Mouse (Mus musculus): ENCODE data around the gene Slc15a2. TPM values are rescaled to one million over a fixed set of nuclear protein-coding genes. Genes with fewer than 3 reads are reported as not detected.

The Slc15a2 gene
- polyA plus RNA-seq, 1 experiment from 2014 or later = 14.6 TPM

DNA sequence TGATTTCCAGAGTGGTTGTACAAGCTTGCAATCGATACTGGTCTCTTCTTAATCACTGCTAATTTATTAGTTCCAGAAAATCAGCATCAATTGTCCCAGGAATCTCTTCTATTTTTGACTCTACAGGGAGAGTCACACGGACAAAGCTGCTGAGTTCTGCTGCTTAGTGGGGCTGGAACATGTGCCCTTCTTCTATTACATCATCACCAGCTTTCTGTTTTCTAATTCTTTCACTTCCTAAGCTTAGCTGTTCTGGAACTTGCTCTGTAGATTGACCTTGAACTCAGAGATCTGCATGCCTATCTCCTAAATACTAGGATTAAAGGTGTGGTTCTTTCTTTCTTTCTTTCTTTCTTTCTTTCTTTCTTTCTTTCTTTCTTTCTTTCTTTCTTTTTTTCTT lies 13.6 kb upstream of the Slc15a2 start:
- Histone ChIP-seq H3K4me1 (no peaks in the 10 kb centered on the region), H3K27ac (no peak overlapping the region), H3K9me3 (replicated peaks) (no peaks in the 10 kb centered on the region), H3K4me3 (no peak overlapping the region), H3K36me3 (ENCODE audit: poor library complexity, severe bottlenecking) (no peaks in the 10 kb centered on the region), H3K27me3 (no peaks in the 10 kb centered on the region), H3K9ac (no peak overlapping the region), H3K4me2 (no peak overlapping the region)
- 85% methylated on average over 2 of the region's 2 CpGs for WGBS
- no peak for ATAC-seq

DNA sequence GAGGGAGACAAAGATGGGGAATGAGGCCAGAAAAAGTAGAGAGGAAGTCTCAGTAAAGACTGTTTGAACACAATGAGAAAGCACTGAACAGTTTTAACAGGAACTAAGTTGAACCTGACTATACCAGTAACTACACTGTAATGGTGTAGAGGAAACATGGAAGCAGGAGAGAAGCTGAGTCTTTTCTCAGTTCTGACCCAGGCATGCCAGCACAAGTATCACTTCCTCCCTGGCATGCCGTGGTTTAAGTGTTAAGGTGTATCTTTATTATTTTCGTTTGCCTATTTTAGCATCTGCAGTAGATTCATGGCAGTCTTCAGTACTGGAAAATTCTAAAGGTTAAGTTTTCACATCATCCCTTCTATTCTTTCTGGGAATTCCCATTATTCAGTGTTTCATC lies 10.2 kb upstream of the Slc15a2 start:
- Histone ChIP-seq H3K27me3 (no peaks in the 10 kb centered on the region), H3K9me3 (replicated peaks) (no peaks in the 10 kb centered on the region), H3K4me3 (no peak overlapping the region), H3K27ac (no peak overlapping the region), H3K4me2 (no peak overlapping the region), H3K9ac (no peak overlapping the region), H3K36me3 (ENCODE audit: poor library complexity, severe bottlenecking) (no peaks in the 10 kb centered on the region), H3K4me1 (no peaks in the 10 kb centered on the region)
- WGBS = 92% methylated on average over 2 of the region's 2 CpGs
- no peak for ATAC-seq

DNA sequence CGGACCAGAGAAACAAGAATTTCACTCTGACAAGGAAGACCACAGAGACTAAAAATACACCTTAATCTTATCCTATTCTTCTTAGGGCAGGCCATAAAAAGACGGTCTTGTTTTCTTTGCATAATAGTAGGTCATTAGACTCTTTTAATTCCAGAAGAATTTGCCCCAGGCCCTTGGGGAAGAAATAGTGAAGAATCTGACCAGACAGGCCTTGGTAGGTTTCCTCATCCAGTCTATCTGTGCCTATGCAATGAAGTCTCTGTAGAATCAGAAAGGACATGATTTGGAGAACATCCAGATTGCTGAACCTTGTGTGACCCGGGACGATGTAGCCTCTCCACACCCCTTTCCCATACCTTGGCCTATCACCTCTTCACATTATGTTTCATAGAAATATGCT lies 5.4 kb upstream of the Slc15a2 start:
- Histone ChIP-seq H3K4me2 (no peak overlapping the region), H3K4me1 (no peaks in the 10 kb centered on the region), H3K9me3 (replicated peaks) (no peaks in the 10 kb centered on the region), H3K27me3 (no peaks in the 10 kb centered on the region), H3K36me3 (ENCODE audit: poor library complexity, severe bottlenecking) (no peaks in the 10 kb centered on the region), H3K9ac (no peak overlapping the region), H3K27ac (no peak overlapping the region), H3K4me3 (no peak overlapping the region)
- no peak for ATAC-seq
- WGBS = 92% methylated on average over 4 of the region's 4 CpGs

DNA sequence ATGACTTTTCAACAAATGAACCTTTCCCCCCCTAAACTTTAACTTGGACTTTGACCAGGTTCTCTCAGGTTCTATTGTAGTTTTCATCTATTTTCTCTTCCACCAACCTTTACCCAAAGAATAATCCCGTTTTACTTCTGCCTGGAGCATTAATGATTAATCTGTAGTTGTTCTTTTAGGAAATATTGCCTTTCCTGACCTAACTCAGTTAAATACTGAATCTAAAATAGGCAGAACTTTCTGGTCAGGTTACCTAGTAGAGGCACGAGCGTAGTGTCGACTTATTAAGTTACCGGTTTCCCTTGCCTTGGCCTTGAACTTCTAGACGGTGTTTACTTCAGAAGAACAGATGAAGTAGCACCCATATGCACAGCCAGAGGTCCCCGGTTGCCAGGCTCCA lies 1.7 kb upstream of the Slc15a2 start:
- H3K9ac ChIP-seq = no peak overlapping the region
- no peak overlapping the region for H3K4me3 ChIP-seq
- no peaks in the 10 kb centered on the region for H3K9me3 ChIP-seq (replicated peaks)
- H3K4me1 ChIP-seq = peaks cover 4% of the 10 kb centered on the region; the same call in 1 of the 2 replicates
- no peak for ATAC-seq
- H3K36me3 ChIP-seq (ENCODE audit: poor library complexity, severe bottlenecking) = no peaks in the 10 kb centered on the region
- 93% methylated on average over 7 of the region's 7 CpGs for WGBS
- H3K4me2 ChIP-seq = no peak overlapping the region
- H3K27ac ChIP-seq = no peak overlapping the region
- H3K27me3 ChIP-seq = no peaks in the 10 kb centered on the region

DNA sequence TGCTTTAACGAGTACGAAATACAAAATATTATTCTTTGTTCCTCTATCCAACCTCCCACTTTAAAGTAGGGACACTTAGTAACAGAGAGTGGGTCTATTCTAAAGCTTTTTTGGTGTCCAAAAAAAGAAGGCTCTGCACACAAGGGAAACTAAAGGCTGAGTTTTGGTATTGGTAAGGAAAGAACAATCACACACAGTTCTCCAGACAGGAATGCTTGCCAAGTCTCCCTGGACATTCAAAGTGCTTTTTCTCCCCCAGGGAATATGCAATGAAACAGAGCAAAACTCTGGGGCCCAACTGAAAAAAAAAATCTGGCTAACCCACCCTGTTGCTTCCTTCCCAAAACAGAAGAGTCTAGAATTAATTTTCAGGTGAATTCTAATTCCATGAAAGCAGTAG lies 616 bp downstream of the Slc15a2 start:
- 53% methylated on average over 2 of the region's 2 CpGs for WGBS
- Histone ChIP-seq H3K27me3 (no peaks in the 10 kb centered on the region), H3K27ac (peak overlapping the region; percentile 73), H3K9me3 (replicated peaks) (no peaks in the 10 kb centered on the region), H3K4me2 (peak overlapping the region; percentile 46), H3K4me3 (peak overlapping the region; percentile 28), H3K36me3 (ENCODE audit: poor library complexity, severe bottlenecking) (no peaks in the 10 kb centered on the region), H3K4me1 (peaks cover 4% of the 10 kb centered on the region; the same call in 1 of the 2 replicates), H3K9ac (no peak overlapping the region)
- ATAC-seq = peak; percentile 33

DNA sequence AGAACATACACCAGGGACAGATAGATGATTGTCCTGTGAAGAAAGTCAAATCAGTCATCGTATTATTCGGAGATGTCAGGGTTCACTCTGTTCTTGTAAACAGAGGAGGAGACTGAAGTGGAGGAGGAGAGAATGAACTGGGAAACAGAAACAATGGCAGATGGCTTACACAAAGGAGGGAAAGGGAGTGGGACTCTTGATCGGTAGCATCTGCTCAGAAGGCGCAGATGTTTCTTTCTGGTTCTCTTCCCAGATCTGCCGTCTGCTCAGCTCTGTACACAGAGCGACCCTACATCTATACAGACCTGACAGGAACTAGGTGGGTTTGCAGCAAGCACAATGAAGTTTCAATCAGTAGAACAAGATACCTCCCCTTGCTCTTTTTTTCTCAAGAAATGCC lies 9.1 kb downstream of the Slc15a2 start:
- Histone ChIP-seq H3K27ac (no peak overlapping the region; the same call in 1 of the 2 replicates), H3K9ac (no peak overlapping the region), H3K27me3 (no peaks in the 10 kb centered on the region), H3K4me1 (peaks cover 4% of the 10 kb centered on the region; the same call in 1 of the 2 replicates), H3K4me3 (no peak overlapping the region), H3K9me3 (replicated peaks) (no peaks in the 10 kb centered on the region), H3K36me3 (ENCODE audit: poor library complexity, severe bottlenecking) (no peaks in the 10 kb centered on the region), H3K4me2 (no peak overlapping the region)
- 77% methylated on average over 6 of the region's 6 CpGs for WGBS
- peak; percentile 91 for ATAC-seq

DNA sequence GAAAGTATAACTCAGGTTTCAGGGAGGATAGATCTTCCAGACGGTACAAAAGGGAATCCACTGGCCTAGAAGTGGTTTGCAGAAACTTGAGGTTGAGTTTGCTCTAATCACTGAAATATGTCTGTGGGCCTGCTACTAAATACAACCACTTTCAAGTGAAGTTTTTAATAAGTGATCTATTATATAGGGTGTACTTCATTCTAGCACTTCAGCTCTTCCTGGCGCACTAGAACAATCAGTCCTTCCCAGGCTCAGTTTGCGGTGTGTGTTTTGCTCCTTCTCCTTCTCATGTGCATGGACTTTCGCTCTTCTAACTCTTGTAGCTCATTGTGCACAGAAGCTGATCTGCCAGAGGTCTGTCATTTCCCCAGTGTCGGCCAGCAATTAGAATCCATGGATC lies 11.8 kb downstream of the Slc15a2 start:
- H3K36me3 ChIP-seq (ENCODE audit: poor library complexity, severe bottlenecking) = no peaks in the 10 kb centered on the region
- no peak overlapping the region for H3K9ac ChIP-seq
- no peaks in the 10 kb centered on the region for H3K27me3 ChIP-seq
- H3K27ac ChIP-seq = no peak overlapping the region
- H3K9me3 ChIP-seq (replicated peaks) = no peaks in the 10 kb centered on the region
- H3K4me3 ChIP-seq = no peak overlapping the region
- H3K4me2 ChIP-seq = no peak overlapping the region
- ATAC-seq = no peak
- H3K4me1 ChIP-seq = peaks cover 5% of the 10 kb centered on the region; the same call in 1 of the 2 replicates
- WGBS = 92% methylated on average over 5 of the region's 5 CpGs

DNA sequence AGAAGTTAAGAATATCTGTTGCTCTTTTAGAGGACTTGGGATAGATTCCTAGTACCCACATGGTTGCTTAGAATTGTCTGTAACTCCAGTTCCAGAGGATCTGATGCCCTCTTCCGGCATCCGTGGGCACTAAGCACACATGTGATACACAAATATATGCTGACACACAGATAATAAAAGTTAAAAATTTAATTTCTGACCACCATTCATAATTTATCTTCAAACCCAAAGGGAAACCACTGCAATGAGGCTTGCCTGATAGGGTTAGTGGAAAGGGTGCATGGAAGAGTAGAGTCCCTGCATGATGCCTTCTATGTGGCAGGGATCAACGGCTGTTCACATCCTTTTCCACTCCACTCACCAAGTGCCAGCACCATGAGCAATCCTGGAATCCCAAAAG lies 13.1 kb downstream of the Slc15a2 start:
- H3K9ac ChIP-seq = no peak overlapping the region
- 96% methylated on average over 3 of the region's 3 CpGs for WGBS
- no peak overlapping the region for H3K27ac ChIP-seq
- H3K4me3 ChIP-seq = no peak overlapping the region
- ATAC-seq = no peak
- H3K4me2 ChIP-seq = no peak overlapping the region
- H3K36me3 ChIP-seq (ENCODE audit: poor library complexity, severe bottlenecking) = no peaks in the 10 kb centered on the region
- H3K27me3 ChIP-seq = no peaks in the 10 kb centered on the region
- peaks cover 5% of the 10 kb centered on the region; the same call in 1 of the 2 replicates for H3K4me1 ChIP-seq
- no peaks in the 10 kb centered on the region for H3K9me3 ChIP-seq (replicated peaks)

DNA sequence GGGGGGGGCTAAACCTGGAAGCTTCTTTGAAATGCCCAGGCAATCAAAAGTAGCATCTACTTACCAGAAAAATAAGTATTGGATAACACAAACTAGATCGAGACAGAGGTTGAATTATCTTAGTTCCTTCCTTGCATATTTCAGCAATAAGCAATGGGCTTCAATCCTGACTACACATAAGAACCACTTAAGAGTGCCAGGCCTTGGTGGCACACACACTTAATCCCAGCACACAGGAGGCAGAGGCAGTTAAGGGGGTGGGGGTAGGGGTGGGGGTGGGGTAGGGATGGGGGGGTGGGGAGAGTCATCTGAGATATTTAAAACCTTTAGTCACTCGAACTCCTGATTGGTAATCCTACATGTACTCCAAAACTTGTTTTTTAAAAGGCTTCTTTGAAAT lies 13.5 kb downstream of the Slc15a2 start:
- peak; percentile 67 for ATAC-seq
- H3K4me1 ChIP-seq = peaks cover 5% of the 10 kb centered on the region; the same call in 1 of the 2 replicates
- H3K4me2 ChIP-seq = no peak overlapping the region
- H3K27ac ChIP-seq = peak overlapping the region; percentile 40; the same call in 1 of the 2 replicates
- no peaks in the 10 kb centered on the region for H3K36me3 ChIP-seq (ENCODE audit: poor library complexity, severe bottlenecking)
- H3K4me3 ChIP-seq = no peak overlapping the region
- H3K9me3 ChIP-seq (replicated peaks) = no peaks in the 10 kb centered on the region
- WGBS = 56% methylated on average over 2 of the region's 2 CpGs
- H3K9ac ChIP-seq = no peak overlapping the region
- H3K27me3 ChIP-seq = no peaks in the 10 kb centered on the region

DNA sequence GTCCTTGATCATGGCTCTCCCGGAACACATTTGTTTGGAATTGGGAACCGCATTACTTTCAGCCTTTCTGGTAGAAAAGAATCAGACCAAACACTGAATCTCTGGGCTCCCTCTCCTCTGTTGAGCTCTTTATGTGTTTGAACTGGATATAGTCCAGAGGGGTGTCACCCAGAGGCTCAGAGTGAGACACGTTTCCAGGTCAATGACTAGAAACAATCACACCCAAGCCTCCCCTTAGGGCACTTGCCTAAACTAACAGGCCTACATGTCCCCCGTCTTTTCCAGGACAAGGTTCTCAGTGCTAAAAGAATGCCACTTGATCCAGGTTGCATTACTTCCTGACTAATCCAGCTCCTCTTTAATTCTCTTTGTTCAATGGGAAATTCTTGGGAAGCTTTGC lies 13.9 kb downstream of the Slc15a2 start:
- H3K4me3 ChIP-seq = no peak overlapping the region
- H3K4me1 ChIP-seq = peaks cover 5% of the 10 kb centered on the region; the same call in 1 of the 2 replicates
- H3K4me2 ChIP-seq = no peak overlapping the region
- H3K9ac ChIP-seq = no peak overlapping the region
- H3K27me3 ChIP-seq = no peaks in the 10 kb centered on the region
- H3K27ac ChIP-seq = peak overlapping the region; percentile 40
- 16% methylated on average over 4 of the region's 4 CpGs for WGBS
- no peaks in the 10 kb centered on the region for H3K9me3 ChIP-seq (replicated peaks)
- no peaks in the 10 kb centered on the region for H3K36me3 ChIP-seq (ENCODE audit: poor library complexity, severe bottlenecking)
- ATAC-seq = peak; percentile 86

DNA sequence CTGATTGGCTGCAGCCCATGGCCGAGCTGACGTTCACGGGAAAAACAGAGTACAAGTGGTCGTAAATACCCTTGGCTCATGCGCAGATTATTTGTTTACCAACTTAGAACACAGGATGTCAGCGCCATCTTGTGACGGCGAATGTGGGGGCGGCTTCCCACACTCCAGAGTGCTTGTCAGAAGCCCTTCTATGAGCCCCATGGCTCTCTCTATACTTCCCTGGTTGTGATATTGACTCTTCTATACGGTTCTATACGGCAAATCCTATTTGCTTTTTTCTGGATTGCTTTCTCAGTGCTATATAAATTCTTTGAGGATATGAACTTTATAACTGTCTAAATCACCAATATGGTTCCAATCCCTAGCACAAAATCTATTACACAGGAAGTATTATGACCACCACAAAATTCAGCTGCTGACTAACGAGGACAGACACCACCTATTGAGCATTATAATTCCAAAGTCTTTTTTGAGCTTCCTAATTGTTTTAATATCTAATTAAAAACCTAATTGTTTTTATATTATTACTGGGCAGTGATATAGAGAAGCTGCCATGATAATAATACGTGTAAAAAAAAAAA lies 14.5 kb downstream of the Slc15a2 start:
- Histone ChIP-seq H3K27me3 (no peaks in the 10 kb centered on the region), H3K36me3 (ENCODE audit: poor library complexity, severe bottlenecking) (no peaks in the 10 kb centered on the region), H3K4me3 (no peak overlapping the region), H3K4me1 (peaks cover 5% of the 10 kb centered on the region; the same call in 1 of the 2 replicates), H3K27ac (no peak overlapping the region), H3K9me3 (replicated peaks) (no peaks in the 10 kb centered on the region), H3K4me2 (no peak overlapping the region), H3K9ac (no peak overlapping the region)
- 59% methylated on average over 10 of the region's 13 CpGs for WGBS
- peak; percentile 63 for ATAC-seq

DNA sequence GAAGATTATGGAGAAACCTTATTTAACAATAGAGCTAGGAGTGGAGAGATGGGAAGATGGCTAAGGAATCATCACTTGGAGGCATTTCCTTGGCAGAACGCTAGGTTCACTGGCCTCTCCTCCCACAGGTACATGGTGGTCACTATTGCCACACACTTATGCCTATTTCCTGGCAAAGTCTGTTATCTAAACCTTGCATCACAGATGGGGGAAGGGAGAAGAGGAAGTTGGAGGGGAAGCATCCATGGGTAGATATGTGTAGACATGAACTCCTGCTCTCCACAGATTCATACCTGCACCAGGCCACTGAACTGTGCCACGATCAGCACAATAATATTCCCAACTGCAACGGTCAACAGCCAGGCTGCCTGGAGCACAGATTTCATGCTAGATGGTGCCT lies 32.8 kb downstream of the Slc15a2 start:
- Histone ChIP-seq H3K9me3 (replicated peaks) (no peaks in the 10 kb centered on the region), H3K4me1 (no peaks in the 10 kb centered on the region), H3K4me2 (no peak overlapping the region), H3K4me3 (no peak overlapping the region), H3K9ac (no peak overlapping the region), H3K27me3 (no peaks in the 10 kb centered on the region), H3K27ac (no peak overlapping the region), H3K36me3 (ENCODE audit: poor library complexity, severe bottlenecking) (no peaks in the 10 kb centered on the region)
- 94% methylated on average over 3 of the region's 3 CpGs for WGBS
- ATAC-seq = no peak

DNA sequence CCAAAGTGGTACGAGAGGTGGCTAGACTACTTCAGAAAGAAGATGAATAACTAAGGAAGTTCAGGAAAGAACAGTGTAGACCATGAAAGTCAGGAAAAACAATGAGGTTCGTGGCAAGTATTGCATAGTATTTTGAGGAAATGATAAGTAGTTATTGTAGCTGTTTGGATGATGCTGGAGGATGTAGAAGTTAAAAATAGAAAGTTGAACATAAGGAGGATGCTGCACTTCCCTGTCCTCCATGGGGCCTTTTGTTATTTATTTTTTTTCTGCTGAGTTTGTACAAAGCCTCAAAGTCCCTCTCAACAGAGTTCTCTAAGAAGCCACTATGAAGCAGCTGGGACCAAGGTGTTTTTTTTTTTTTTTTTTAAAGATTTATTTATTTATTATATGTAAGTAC lies 37.0 kb downstream of the Slc15a2 start:
- 76% methylated on average over 2 of the region's 2 CpGs for WGBS
- no peak for ATAC-seq
- no peak overlapping the region for H3K4me3 ChIP-seq
- no peaks in the 10 kb centered on the region for H3K36me3 ChIP-seq (ENCODE audit: poor library complexity, severe bottlenecking)
- no peaks in the 10 kb centered on the region for H3K27me3 ChIP-seq
- no peak overlapping the region for H3K4me2 ChIP-seq
- no peaks in the 10 kb centered on the region for H3K4me1 ChIP-seq
- no peak overlapping the region for H3K9ac ChIP-seq
- H3K27ac ChIP-seq = no peak overlapping the region
- H3K9me3 ChIP-seq (replicated peaks) = no peaks in the 10 kb centered on the region
